Mouse (Mus musculus) fibroblast of lung, adult 2 months (primary cell): ENCODE results near the gene Cntnap1.

ENCODE experiments used
- DNase-seq: peaks from one replicate; pipeline ENCODE4 v3.0.0-alpha.2; 2011; ENCODE audit warnings: low read depth

The Cntnap1 gene

DNA sequence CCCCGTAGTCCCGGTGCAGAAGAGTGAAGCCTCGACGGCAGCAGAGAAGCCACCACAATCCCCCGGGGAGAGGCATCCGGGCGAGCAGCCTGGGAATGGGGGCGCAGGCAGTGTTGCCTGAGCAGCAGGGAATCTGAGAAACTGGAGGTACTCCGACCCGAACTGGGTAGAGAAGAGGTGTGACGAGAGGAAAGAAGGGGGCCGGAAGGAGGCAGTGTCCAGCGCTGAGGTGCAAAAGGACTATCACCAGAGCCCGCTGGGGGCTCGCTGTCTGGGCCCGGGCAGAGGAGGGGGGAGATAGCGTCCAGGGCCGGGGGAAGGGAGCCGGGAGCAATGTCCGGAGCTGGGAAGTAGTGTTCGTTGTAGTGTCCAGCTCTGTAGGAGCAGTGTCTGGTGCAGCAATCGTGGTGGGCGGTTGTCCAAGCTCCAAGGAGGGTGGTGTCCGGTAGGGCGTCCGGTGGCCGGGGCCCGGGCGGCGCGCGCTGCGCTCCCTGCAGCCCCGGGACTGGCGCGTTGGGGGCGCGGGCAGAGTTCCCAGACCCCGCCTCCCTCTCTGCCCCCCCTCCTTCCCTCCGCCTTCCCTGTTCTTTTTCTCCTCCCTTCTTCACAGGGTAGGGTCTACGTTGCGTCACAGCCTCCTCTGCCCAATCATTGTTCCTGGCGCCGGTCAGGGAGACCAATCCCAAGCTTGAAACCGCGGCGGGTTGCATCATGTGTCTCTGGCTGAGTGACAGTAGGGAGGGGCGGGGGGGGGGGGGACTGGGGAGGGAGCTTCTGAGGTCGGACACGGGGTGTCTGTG is 688 bp downstream of the Cntnap1 start, which contains the start of gene Plekhh3:
Gene Plekhh3, minus strand, starts transcription at position 541 of the 800 bp plus-strand sequence.
- peak; percentile 93 for DNase-seq

DNA sequence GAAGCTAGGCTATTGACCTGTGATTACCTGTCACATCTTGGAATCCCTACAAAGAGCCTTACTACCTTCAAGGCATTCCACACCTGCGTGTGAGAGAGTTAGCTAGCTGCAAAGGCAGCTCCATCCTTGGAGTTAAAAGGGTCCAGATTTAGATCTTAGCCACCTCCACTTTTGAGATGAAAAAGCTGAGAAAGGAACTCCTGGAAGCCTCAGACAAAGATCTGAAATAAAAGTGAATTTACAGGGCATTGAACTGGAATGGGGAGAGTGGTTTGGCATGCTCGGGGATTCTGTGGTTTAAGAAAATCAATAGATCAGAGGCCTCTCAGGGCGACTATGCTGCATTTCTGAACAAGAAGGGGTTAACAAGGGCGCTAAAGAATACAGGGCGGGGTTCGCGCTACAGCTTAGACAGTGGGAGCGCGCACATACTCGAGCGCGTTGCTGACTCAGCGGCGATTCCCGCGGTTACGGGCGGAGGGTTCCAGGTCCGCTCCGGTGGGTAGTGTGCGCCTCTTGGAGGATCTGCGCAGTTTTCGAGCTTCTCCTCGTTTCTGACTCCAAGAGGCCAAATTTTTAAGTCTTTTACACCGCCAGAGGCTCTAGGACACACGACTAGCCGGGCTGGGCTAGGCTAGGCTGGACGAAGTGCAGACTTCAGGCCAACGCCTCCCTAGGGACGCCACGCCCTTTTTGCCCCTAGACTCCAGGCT is 1.6 kb downstream of the Cntnap1 start:
- DNase-seq: peak; percentile 69

DNA sequence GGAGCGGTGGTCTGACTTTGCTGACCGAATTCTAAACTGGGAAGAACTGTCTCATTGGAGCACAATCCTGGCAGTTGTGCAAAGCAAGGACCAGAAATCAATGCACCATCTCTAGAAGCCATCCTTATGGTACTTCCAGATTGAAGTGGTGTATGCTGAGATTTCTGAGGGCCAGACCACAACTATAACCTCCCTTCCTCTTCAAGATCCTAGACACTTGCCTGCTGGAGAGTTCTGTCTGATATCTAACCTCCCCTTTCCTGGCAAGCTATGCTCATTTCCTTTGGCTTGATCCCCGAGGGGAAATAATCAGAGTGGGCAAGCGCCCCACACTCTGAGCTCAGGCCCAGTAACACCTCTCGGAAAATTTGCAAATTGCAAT is 2.1 kb downstream of the Cntnap1 start:
- no peak for DNase-seq

DNA sequence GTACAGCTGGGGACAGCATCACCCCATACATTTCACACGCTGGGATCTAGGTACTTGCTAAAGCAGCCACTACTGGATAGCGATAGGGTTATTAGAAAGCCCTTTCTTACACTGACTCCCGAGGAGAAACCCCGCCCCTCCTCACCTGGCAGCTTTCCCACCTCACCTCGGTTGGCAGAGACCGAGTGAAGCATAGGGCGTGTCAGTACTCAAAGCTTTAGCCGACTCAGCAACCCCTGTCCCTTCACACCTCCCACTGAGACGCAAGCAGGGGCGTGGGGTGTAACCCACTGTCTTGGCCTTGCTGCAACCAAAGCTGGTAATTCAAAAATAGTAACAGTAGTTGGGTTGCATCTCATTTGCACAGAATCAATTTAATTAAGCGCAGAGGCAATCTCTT is 2.8 kb downstream of the Cntnap1 start:
- no peak for DNase-seq

DNA sequence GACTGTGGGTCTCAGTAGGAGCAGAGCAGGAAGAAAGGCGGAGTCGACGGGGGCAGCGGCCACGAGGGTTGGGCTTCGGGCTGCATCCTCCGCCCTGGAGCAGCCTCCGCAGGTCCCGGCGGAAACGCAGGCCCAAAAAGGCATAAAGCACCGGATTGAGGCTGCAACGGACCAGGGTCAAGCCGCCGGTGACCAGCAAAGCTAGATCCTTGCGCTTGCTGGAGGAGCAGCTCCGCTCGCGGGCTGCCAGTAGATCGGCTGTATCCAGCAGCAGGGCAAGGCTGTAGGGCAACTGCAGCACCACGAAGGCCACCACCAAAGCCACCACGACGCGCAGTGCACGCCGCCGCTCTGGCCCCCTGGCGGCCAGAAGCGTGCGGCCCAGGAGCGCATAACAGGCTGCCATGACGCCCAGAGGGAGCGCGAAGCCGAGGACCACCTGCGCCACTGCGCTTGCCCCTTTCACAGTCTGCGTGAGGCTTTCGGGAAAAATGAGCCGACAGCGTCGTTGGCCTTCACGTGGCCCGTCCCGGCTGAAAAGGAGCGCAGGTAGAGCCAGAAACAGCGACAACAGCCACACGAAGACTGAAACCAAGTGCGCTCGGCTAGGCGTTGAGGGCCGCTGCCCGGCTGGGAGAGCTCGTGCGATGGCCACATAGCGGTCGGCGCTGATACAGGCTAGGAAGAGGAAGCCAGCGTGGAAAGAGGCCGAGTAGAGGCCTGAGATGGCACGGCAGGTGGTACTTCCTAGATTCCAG is 3.5 kb downstream of the Cntnap1 start:
- no peak for DNase-seq

DNA sequence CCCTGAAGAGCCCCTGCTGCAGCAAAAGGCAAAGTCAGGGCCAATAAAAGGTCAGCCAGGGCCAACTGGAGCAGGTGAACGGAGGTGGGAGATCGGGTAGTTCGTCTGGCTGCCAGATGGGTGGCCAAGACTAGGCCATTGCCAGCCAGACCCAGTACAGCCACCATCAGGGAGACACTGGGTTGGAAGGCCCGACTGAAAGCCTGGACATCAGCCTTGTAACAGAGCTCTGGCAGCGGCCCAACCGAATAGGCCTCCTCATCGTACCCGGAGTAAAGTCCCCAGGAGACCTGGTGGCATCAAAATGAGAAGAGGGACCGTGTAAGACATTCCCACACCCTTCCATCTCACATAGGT is 4.0 kb downstream of the Cntnap1 start:
- DNase-seq: no peak

DNA sequence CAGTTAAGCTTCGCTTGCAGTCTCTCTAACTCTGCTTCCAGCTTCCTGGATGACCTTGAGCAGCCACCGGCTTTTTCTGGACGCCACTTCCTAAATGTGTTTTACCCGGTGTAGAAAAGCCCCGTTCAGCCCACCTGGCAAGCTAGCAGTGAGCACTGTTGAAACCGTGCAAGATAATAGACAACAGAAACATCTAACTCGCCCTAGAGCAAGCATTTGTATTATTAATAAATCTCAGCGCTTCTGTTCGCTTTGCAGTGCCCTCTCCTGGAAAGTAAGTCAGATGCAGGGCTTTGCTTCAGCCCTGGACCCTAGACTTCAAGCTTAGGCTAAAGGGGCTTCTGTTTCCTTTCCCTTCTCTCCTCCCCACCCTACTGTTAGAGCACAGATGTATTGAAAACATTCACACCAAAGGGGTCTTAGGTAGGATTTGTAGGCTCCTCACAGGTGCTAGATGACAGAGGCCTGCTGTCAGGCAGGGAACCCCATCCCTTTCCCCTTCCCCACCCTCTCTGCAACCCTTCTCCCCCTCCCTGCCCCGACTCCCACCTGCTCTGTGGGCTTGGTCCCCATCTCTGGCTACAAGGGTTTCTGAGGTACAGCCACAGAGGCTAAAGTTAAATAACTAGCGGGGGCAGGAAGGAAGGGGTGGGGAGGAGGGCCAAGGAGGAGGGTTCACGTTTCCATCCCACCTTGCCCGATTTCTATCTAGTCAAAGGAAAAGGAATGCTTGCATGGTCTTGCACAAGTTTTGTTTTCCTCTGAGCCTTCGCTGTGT is 4.7 kb downstream of the Cntnap1 start, which contains the start of gene Ccr10:
Gene Ccr10, minus strand, starts transcription at position 593 of the 778 bp plus-strand sequence.
- no peak for DNase-seq

DNA sequence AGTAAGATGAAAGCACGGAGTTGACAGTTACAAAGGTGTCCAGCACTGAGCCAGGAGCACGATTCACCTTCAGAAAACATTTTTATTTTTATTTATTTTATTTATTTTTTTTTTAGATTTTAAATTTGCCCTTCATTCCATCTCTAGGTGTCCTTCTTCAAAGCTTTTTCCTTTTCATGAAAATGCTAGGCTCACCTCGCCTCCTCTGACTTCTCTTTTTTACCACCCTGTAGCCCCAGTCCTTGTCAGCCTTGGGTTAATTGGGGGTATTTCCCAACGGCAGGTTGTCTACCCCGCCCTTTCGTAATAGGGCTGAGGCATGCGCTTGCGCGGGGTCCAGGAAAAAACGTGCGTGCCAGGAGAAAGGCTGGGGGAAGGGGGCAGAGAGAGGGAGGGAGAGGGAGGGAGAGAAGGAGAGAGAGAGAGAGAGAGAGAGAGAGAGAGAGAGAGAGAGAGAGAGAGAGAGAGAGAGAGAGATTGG is 5.4 kb downstream of the Cntnap1 start:
- DNase-seq: no peak

DNA sequence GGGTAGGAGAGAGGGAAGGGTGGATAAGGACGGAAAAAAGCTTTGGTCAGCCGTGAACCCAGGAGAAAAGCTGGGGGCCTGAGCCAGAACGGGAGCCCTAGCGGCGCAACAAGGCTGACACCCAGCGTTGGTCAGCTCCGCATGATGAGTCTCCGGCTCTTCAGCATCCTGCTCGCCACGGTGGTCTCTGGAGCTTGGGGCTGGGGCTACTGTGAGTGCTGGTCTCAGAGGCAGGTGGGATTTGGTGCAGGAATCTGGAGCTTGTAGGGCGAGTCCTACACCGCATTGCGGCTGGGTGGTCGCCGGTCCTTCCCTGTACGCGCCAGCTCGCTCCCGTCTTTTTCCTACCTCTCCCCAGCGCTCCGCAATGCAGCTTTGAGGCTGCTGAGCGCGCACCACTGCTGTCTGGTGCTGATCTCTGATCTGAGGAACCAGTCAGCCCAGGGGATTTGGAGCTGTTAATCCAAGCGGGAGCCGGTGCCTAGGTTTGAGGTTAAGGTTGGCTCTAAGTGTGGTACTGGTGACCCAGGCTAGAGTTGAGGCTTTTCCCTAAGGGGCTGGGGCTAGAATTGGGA is 5.9 kb downstream of the Cntnap1 start:
- DNase-seq: no peak

DNA sequence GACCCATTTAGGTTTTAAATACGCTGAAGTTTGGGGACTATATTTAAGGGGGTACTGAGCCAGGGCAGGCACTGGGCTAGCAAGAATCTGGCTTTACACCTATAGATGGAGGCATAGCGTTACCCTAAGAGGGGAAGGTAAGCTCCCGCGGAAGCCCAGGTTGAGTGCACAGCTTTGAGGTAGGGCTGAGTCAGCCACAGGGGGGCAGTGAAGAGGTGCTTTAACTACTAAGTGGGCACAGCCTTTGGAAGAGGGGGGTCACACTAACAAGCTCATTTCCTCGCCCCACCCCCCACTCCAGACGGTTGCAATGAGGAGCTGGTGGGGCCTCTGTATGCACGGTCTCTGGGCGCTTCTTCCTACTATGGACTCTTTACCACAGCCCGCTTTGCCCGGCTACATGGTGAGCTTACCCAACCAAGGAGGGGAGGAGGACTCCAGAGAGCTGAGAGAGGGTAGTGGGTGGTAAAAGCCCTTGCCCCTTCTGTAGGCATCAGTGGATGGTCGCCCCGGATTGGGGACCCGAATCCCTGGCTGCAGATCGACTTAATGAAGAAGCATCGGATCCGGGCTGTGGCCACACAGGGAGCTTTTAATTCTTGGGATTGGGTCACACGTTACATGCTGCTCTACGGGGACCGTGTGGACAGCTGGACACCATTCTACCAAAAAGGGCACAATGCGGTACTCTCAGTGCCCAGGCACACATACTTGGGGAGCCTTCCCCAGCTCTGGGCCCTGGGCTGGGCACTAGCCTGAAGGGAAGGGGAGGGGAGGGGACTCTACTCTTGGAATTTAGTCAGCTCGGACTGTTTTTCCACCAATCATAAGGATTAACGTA is 6.8 kb downstream of the Cntnap1 start:
- no peak for DNase-seq

DNA sequence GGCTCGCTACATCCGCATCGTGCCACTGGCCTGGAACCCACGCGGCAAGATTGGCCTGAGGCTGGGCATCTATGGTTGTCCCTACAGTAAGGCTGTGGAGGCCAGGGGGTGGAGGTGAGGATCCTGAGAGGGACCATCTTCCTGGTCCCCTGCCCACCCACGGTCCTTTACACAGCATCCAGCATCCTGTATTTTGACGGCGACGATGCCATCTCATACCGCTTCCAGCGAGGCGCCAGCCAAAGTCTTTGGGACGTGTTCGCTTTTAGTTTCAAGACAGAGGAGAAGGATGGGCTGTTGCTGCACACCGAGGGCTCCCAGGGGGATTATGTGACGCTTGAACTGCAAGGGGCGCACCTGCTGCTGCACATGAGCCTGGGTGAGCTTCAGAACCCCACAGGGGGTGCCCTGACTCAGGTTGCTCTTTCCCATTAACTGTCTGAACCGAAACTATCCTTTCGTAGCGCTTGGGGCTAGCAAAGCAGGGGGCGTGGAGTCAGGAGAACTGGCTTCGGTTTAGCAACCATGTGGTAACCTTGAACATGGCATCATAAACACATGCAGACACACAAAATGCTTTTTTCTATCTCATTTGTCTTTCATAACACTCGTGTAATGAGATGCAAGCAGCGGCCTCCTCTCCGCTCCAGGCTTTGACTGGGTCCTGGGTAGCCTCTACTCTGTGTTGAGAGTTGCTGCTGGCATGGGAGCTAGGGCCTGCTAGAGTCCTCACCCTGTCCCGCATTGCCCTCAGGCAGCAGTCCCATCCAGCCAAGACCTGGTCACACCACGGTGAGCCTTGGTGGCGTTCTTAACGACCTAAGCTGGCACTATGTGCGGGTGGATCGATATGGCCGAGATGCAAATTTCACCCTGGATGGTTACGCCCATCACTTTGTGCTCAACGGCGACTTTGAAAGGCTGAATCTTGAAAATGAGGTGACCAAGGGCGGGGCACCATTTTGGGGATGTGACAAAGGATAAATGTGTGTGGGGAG is 8.0 kb downstream of the Cntnap1 start:
- no peak for DNase-seq

DNA sequence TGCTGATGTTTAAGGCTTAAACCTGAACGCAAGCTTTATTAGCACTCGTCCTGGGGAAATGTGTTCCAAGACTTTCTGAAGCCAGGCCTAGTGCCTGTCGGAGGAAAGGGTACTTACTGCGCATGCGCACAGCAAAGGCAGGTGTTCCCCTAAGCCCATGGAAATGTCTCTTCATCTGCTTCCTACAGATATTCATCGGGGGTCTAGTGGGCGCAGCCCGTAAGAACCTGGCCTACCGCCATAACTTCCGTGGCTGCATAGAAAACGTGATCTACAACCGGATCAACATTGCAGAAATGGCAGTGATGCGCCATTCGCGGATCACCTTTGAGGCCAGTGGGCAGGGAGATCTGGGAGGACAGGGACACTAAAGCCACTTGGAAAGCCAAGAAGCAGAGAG is 9.0 kb downstream of the Cntnap1 start:
- DNase-seq: no peak

DNA sequence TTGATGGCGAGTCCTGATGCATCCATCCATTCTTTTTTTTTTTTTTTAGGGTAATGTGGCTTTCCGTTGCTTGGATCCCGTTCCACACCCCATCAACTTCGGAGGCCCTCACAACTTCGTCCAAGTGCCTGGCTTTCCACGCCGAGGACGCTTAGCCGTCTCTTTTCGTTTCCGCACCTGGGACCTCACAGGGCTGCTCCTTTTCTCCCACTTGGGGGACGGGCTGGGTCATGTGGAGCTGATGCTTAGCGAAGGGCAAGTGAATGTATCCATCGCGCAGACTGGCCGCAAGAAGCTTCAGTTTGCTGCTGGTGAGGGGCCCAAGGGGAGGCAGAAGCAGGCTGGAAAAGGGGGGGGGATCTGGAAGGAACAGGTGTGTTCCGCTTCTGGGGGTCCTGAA is 9.9 kb downstream of the Cntnap1 start:
- no peak for DNase-seq

DNA sequence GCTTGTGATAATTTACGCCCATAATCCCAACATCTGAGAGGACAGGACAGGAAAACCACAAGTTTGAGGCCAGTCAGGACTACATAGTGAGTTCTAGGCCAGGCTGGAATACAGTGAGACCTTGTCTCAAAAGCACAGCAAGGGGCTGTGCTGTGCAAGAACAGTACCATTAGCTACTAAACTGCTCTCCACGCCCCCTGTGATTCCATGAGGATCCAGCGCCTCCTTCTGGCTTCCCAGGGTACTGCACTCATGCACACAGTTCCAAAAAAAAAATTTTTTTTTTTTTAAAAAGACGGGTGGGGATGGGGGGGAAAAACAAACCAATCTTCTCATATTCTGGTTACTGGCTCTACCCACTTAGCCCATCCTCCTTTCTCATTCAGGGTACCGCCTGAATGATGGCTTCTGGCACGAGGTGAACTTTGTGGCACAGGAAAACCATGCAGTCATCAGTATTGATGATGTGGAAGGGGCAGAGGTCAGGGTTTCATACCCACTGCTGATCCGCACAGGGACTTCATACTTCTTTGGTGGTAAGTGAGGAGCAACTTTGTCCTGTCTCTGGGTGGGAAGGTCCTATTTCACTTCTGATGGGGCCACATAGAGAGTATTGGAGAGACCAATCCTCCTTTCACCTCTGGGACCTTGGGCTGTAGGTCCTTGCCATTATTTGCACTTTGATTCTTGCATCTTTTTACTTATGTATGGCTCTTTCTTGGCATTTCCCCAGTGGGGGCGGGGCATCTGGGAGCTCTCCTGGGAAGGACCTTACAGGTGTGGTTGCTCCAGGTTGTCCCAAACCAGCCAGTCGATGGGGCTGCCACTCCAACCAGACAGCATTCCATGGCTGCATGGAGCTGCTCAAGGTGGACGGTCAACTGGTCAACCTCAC is 10.8 kb downstream of the Cntnap1 start:
- no peak for DNase-seq

DNA sequence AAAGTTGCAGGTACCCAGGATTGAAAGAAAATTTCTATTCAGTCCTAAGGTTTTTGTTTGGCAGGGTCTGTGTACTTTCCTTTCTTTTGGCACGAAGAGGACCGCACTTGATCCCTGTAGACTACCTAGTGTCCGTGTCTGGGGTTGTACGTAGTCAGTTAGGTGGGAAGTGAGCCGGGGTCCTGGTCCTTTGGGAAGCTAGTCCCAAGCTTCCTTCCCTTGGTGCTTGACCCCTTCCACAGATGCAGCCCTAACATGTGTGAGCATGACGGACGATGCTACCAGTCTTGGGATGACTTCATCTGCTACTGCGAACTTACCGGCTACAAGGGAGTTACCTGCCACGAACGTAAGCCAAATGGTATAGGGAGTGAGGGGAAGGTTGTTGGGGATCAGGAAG is 11.6 kb downstream of the Cntnap1 start:
- no peak for DNase-seq

DNA sequence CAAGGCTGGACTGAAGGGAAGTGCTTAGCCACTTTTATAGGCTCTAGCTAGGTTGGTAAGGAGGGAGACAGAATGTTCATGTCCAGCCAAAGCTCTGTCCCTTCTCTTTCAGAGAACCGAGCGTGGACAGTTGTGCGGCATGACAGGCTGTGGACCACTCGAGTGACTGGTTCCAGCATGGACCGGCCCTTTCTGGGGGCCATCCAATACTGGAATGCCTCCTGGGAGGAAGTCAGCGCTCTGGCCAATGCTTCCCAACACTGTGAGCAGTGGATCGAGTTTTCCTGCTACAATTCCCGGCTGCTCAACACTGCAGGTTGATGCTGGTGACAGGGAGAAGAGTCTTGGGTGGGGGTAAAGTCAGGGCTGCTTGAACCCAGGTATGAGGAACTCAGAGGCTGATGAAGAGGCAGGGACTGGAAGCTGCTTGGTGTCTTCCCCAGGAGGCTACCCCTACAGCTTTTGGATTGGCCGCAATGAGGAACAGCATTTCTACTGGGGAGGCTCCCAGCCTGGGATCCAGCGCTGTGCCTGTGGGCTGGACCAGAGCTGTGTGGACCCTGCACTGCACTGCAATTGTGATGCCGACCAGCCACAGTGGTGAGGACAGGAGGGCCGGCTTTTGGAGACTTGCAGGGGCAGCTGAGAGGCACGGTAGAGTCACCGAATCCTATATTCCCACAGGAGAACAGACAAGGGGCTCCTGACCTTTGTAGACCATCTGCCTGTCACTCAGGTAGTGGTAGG is 12.6 kb downstream of the Cntnap1 start:
- DNase-seq: no peak

DNA sequence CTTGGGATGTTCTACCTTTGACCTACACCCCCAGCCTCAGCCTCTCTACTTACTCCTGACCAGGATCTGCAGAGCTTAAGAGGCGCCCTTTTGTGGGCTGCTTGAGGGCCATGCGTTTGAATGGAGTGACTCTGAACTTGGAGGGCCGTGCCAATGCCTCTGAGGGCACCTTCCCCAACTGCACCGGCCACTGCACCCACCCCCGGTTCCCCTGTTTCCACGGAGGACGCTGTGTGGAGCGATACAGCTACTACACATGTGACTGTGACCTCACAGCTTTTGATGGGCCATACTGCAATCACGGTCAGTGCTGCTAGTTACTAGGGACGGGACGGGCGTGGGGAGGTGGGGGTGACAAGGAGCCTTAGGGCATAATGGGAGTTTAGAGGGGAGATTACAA is 14.7 kb downstream of the Cntnap1 start:
- DNase-seq: no peak

DNA sequence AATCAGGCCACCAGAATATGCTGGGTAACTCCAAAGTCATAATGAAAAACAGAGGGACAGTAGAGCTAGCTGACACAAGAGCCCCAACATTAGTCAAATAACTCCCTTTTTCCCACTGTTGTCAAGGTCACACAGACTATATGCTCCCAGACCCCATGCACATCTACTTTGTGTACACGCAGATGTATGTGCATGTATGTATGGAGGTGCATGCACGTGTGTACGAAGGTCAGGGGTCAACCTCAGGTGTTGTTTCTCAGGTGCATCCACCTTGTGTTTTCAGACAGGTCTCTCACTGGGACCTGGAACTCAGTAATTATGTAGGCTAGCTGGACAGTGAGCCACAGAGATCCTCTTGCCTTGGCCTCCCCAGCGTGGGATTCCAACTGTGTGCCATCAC is 15.1 kb downstream of the Cntnap1 start:
- DNase-seq: no peak
